Mouse (Mus musculus) liver, embryonic 14.5 days (tissue): ENCODE measurements around the gene Wasf3.

Experiments used
- CTCF ChIP-seq: IDR thresholded peaks from 2 replicates; pipeline ENCODE4 v1.5.1; 2016; ENCODE audit warnings: antibody characterized with exemption, low read depth, control low read depth
- EP300 ChIP-seq: IDR thresholded peaks from 2 replicates; pipeline ENCODE4 v1.6.1; 2016; ENCODE audit warnings: antibody characterized with exemption, low read depth

GRCm38 (mm10) chr5:146368971-146369370 is 15.8 kb upstream of the Wasf3 start:
- TF ChIP-seq CTCF (no peak), EP300 (no peak)
